Mouse (Mus musculus) CD4-positive, CD25-positive, alpha-beta regulatory T cell, adult 9 weeks (primary cell): ENCODE results near the gene 1700013H16Rik. TPM values are rescaled to one million over a fixed set of nuclear protein-coding genes. Genes with fewer than 3 reads are reported as not detected.

Source experiments
- polyA plus RNA-seq: library from polyadenylated mRNA; unstranded; fragments of 100-300 nt; shearing (Covaris generic); gene quantifications from one replicate; pipeline ENCODE4 v1.2.1, GENCODE M21; 2017

Gene 1700013H16Rik
- polyA plus RNA-seq: not detected

GRCm38 (mm10) chrX:53757736-53758135, at the start of gene 1700013H16Rik:
Gene 1700013H16Rik, minus strand, starts transcription at chrX:53757831.

GRCm38 (mm10) chrX:53797519-53797918, 39.9 kb upstream of the 1700013H16Rik start, which contains the start of gene Xlr:
Gene Xlr, minus strand, starts transcription at chrX:53797706.

GRCm38 (mm10) chrX:53776276-53776675, 18.6 kb upstream of the 1700013H16Rik start, which contains the start of gene Zfp36l3:
Gene Zfp36l3, minus strand, starts transcription at chrX:53776394.

GRCm38 (mm10) chrX:53724596-53724995, 33.0 kb downstream of the 1700013H16Rik start, which contains the start of gene 4930502E18Rik:
Gene 4930502E18Rik, plus strand, starts transcription at chrX:53724826.

Other genes starting within 250 kb of the 1700013H16Rik start
- 31.2 TPM for gene Rtl8c, start 149.8 kb downstream of the 1700013H16Rik start, polyA plus RNA-seq
- gene Gm14597, start 148.9 kb downstream of the 1700013H16Rik start, polyA plus RNA-seq: not detected
- 34.5 TPM for gene Rtl8a, start 114.1 kb downstream of the 1700013H16Rik start, polyA plus RNA-seq
- gene Rtl8b, start 87.4 kb downstream of the 1700013H16Rik start, polyA plus RNA-seq: 23.2 TPM
- not detected for gene 4930502E18Rik, start 33.0 kb downstream of the 1700013H16Rik start, polyA plus RNA-seq
- not detected for gene Zfp36l3, start 18.6 kb upstream of the 1700013H16Rik start, polyA plus RNA-seq
- gene Xlr, start 39.9 kb upstream of the 1700013H16Rik start, polyA plus RNA-seq: 3.9 TPM